Mouse (Mus musculus) forebrain, embryonic 15.5 days (tissue): ENCODE results near the gene Dhx9. TPM values are rescaled to one million over a fixed set of nuclear protein-coding genes. Genes with fewer than 3 reads are reported as not detected.
A peak's percentile ranks its signal among the peaks of the same experiment; 100 is the strongest.
"Not testable (repeated sequence)": the region's sequence is repeated elsewhere in the genome, so short reads cannot be mapped to it uniquely, and the experiment has no call there.

Experiments used
- ATAC-seq: fragments of 200-750 bp; cut with Nextera tagmentation; replicated peaks from 2 replicates; pipeline ENCODE4 v1.8.0; 2017; ENCODE audit warnings: mild to moderate bottlenecking, moderate TSS enrichment, moderate library complexity
- H3K27ac ChIP-seq: fragments of 300-500 bp; sonication (generic); replicated peaks from 2 replicates; pipeline ENCODE4 v1.5.1; 2015; ENCODE audit warnings: mild to moderate bottlenecking, inconsistent platforms
- H3K27me3 ChIP-seq: fragments of 300-500 bp; sonication (generic); 2 replicates; pipeline ENCODE4 v1.6.1; 2015; ENCODE audit warnings: inconsistent platforms
- H3K36me3 ChIP-seq: fragments of 300-500 bp; sonication (generic); 2 replicates; pipeline ENCODE4 v1.6.1; 2015; ENCODE audit warnings: mild to moderate bottlenecking, inconsistent platforms
- H3K4me1 ChIP-seq: fragments of 300-500 bp; sonication (generic); 2 replicates; pipeline ENCODE4 v1.6.1; 2015; ENCODE audit warnings: inconsistent platforms
- H3K4me2 ChIP-seq: fragments of 300-500 bp; sonication (generic); replicated peaks from 2 replicates; pipeline ENCODE4 v1.6.1; 2015; ENCODE audit warnings: mild to moderate bottlenecking, inconsistent platforms
- H3K4me3 ChIP-seq: fragments of 300-500 bp; sonication (generic); 2 replicates; pipeline ENCODE4 v1.5.1; 2015; ENCODE audit warnings: mild to moderate bottlenecking, inconsistent platforms
- H3K9ac ChIP-seq: fragments of 300-500 bp; sonication (generic); replicated peaks from 2 replicates; pipeline ENCODE4 v1.6.1; 2015; ENCODE audit warnings: mild to moderate bottlenecking, inconsistent platforms
- H3K9me3 ChIP-seq: fragments of 300-500 bp; sonication (generic); 2 replicates; pipeline ENCODE4 v1.6.1; 2016; ENCODE audit warnings: inconsistent platforms
- WGBS: fragments of 180-500 bp; shearing (Covaris S2); methylation state at CpG from one replicate; pipeline ENCODE4 v1.1.7; 2015; ENCODE audit warnings: mixed read lengths; 5-methylcytosine and 5-hydroxymethylcytosine counted together
- polyA plus RNA-seq: library from polyadenylated mRNA; unstranded; fragments of >200 nt; fragmentation: Nextera tagmentation; extraction: Ambion mirVana; gene quantifications from 2 replicates; pipeline ENCODE4 v1.2.1, GENCODE M21; 2015

Gene Dhx9
- polyA plus RNA-seq, 1 experiment from 2014 or later, result 37.4 TPM

GRCm38 (mm10) chr1:153500030-153500429, 12.6 kb upstream of the Dhx9 start:
- no peak overlapping the region for H3K4me2 ChIP-seq
- no peaks in the 10 kb centered on the region for H3K36me3 ChIP-seq
- H3K27ac ChIP-seq, result no peak overlapping the region
- H3K9me3 ChIP-seq, result no peaks in the 10 kb centered on the region
- no peak overlapping the region for H3K4me3 ChIP-seq
- no peak for ATAC-seq
- H3K9ac ChIP-seq, result no peak overlapping the region
- H3K4me1 ChIP-seq, result no peaks in the 10 kb centered on the region
- H3K27me3 ChIP-seq, result no peaks in the 10 kb centered on the region
- 90% methylated on average over 9 of the region's 9 CpGs for WGBS

- Histone ChIP-seq H3K4me3 (no peak overlapping the region), H3K27ac (no peak overlapping the region), H3K27me3 (no peaks in the 10 kb centered on the region), H3K9ac (no peak overlapping the region), H3K4me1 (no peaks in the 10 kb centered on the region), H3K4me2 (no peak overlapping the region), H3K9me3 (no peaks in the 10 kb centered on the region), H3K36me3 (no peaks in the 10 kb centered on the region)
- WGBS, result 72% methylated on average over 3 of the region's 3 CpGs
- ATAC-seq, result no peak
Observed at GRCm38 (mm10) chr1:153496030-153496429, 8.6 kb upstream of the Dhx9 start.

GRCm38 (mm10) chr1:153493931-153494330, 6.5 kb upstream of the Dhx9 start:
- Histone ChIP-seq H3K4me3 (no peak overlapping the region), H3K27me3 (no peaks in the 10 kb centered on the region), H3K9ac (no peak overlapping the region), H3K4me2 (no peak overlapping the region), H3K4me1 (no peaks in the 10 kb centered on the region), H3K36me3 (no peaks in the 10 kb centered on the region), H3K27ac (no peak overlapping the region), H3K9me3 (no peaks in the 10 kb centered on the region)
- WGBS, result 21% methylated on average over 6 of the region's 6 CpGs
- no peak for ATAC-seq

GRCm38 (mm10) chr1:153493338-153493737, 5.9 kb upstream of the Dhx9 start:
- Histone ChIP-seq H3K4me2 (no peak overlapping the region), H3K27me3 (no peaks in the 10 kb centered on the region), H3K4me3 (no peak overlapping the region), H3K9me3 (no peaks in the 10 kb centered on the region), H3K36me3 (no peaks in the 10 kb centered on the region), H3K9ac (no peak overlapping the region), H3K27ac (no peak overlapping the region), H3K4me1 (no peaks in the 10 kb centered on the region)
- no peak for ATAC-seq
- 20% methylated on average over 4 of the region's 4 CpGs for WGBS

- Histone ChIP-seq H3K4me2 (no peak overlapping the region), H3K9ac (no peak overlapping the region), H3K4me1 (0 out of 2 replicates have a peak, but pooled peaks cover 2% of the 10 kb centered on the region), H3K27me3 (no peaks in the 10 kb centered on the region), H3K36me3 (no peaks in the 10 kb centered on the region), H3K4me3 (no peak overlapping the region), H3K9me3 (no peaks in the 10 kb centered on the region), H3K27ac (no peak overlapping the region)
- ATAC-seq, result no peak
- WGBS, result 97% methylated on average over 1 of the region's 1 CpGs
Observed at GRCm38 (mm10) chr1:153491822-153492221, 4.4 kb upstream of the Dhx9 start.

- Histone ChIP-seq H3K27ac (no peak overlapping the region), H3K36me3 (no peaks in the 10 kb centered on the region), H3K27me3 (no peaks in the 10 kb centered on the region), H3K4me2 (no peak overlapping the region), H3K4me3 (no peak overlapping the region), H3K9ac (no peak overlapping the region), H3K9me3 (no peaks in the 10 kb centered on the region), H3K4me1 (peaks cover 3% of the 10 kb centered on the region; the same call in 1 of the 2 replicates)
- no peak for ATAC-seq
- 88% methylated on average over 2 of the region's 2 CpGs for WGBS
Observed at GRCm38 (mm10) chr1:153491345-153491744, 3.9 kb upstream of the Dhx9 start.

- ATAC-seq, result no peak
- Histone ChIP-seq H3K27me3 (no peaks in the 10 kb centered on the region), H3K9ac (no peak overlapping the region), H3K36me3 (no peaks in the 10 kb centered on the region), H3K27ac (no peak overlapping the region), H3K9me3 (no peaks in the 10 kb centered on the region), H3K4me2 (no peak overlapping the region), H3K4me1 (peaks cover 17% of the 10 kb centered on the region), H3K4me3 (no peak overlapping the region)
- 94% methylated on average over 4 of the region's 4 CpGs for WGBS
Observed at GRCm38 (mm10) chr1:153489963-153490362, 2.5 kb upstream of the Dhx9 start.

- Histone ChIP-seq H3K4me3 (no peak overlapping the region), H3K4me1 (peaks cover 21% of the 10 kb centered on the region), H3K36me3 (no peaks in the 10 kb centered on the region), H3K9me3 (no peaks in the 10 kb centered on the region), H3K27me3 (no peaks in the 10 kb centered on the region), H3K4me2 (no peak overlapping the region), H3K27ac (no peak overlapping the region), H3K9ac (no peak overlapping the region)
- ATAC-seq, result no peak
- WGBS, result 45% methylated on average over 2 of the region's 2 CpGs
Observed at GRCm38 (mm10) chr1:153489540-153489939, 2.1 kb upstream of the Dhx9 start.

GRCm38 (mm10) chr1:153489132-153489531, 1.7 kb upstream of the Dhx9 start:
- 51% methylated on average over 7 of the region's 7 CpGs for WGBS
- Histone ChIP-seq H3K27ac (no peak overlapping the region), H3K4me2 (no peak overlapping the region), H3K9ac (no peak overlapping the region), H3K36me3 (no peaks in the 10 kb centered on the region), H3K9me3 (no peaks in the 10 kb centered on the region), H3K27me3 (no peaks in the 10 kb centered on the region), H3K4me1 (peaks cover 25% of the 10 kb centered on the region), H3K4me3 (no peak overlapping the region)
- no peak for ATAC-seq

- Histone ChIP-seq H3K36me3 (peaks cover 7% of the 10 kb centered on the region; the same call in 1 of the 2 replicates), H3K27ac (peak overlapping the region; percentile 98), H3K9me3 (no peaks in the 10 kb centered on the region), H3K9ac (peak overlapping the region; percentile 99), H3K27me3 (no peaks in the 10 kb centered on the region), H3K4me1 (peaks cover 38% of the 10 kb centered on the region), H3K4me3 (peak overlapping the region; percentile 100), H3K4me2 (peak overlapping the region; percentile 84)
- peak; percentile 84 for ATAC-seq
- under 1% methylated on average over 64 of the region's 64 CpGs for WGBS
Observed at GRCm38 (mm10) chr1:153486767-153487499, 527 bp downstream of the Dhx9 start.

- ATAC-seq, result not testable (repeated sequence)
- peak overlapping the region; percentile 99 for H3K9ac ChIP-seq
Observed at GRCm38 (mm10) chr1:153486120-153486519, 1.3 kb downstream of the Dhx9 start.

GRCm38 (mm10) chr1:153485201-153485796, 2.2 kb downstream of the Dhx9 start:
- Histone ChIP-seq H3K9me3 (no peaks in the 10 kb centered on the region), H3K27ac (no peak overlapping the region), H3K4me2 (peak overlapping the region; percentile 84), H3K4me3 (peak overlapping the region; percentile 100), H3K27me3 (no peaks in the 10 kb centered on the region), H3K36me3 (peaks cover 21% of the 10 kb centered on the region), H3K4me1 (peaks cover 38% of the 10 kb centered on the region), H3K9ac (peak overlapping the region; percentile 20; the same call in 1 of the 2 replicates)
- WGBS, result 40% methylated on average over 2 of the region's 2 CpGs
- ATAC-seq, result no peak

More at GRCm38 (mm10) chr1:153486120-153486519, 1.3 kb downstream of the Dhx9 start:
- H3K27ac ChIP-seq, H3K9me3 ChIP-seq, H3K27me3 ChIP-seq: not testable (repeated sequence)
- peak overlapping the region; percentile 100 for H3K4me3 ChIP-seq
- peaks cover 38% of the 10 kb centered on the region for H3K4me1 ChIP-seq
- peaks cover 12% of the 10 kb centered on the region; the same call in 1 of the 2 replicates for H3K36me3 ChIP-seq
- 15% methylated on average over 6 of the region's 6 CpGs for WGBS
- peak overlapping the region; percentile 84 for H3K4me2 ChIP-seq
